Mouse (Mus musculus): ENCODE results near the gene Fyb. TPM values are rescaled to one million over a fixed set of nuclear protein-coding genes. Genes with fewer than 3 reads are reported as not detected.

Fyb gene
- polyA plus RNA-seq, 1 experiment, result 129 TPM

GRCm38 (mm10) chr15:6624365-6625182 is 101.9 kb downstream of the Fyb start:
- Histone ChIP-seq H3K36me3 (ENCODE audit: control insufficient read depth, insufficient read depth) (no peaks in the 10 kb centered on the region), H3K4me3 (no peak overlapping the region), H3ac (ENCODE audit: control insufficient read depth, insufficient read length) (no peak overlapping the region), H3K27me3 (ENCODE audit: control insufficient read depth, insufficient read depth, insufficient read length) (no peaks in the 10 kb centered on the region), H3K4me2 (ENCODE audit: low read depth) (no peak overlapping the region), H3K79me2 (ENCODE audit: control insufficient read depth, insufficient read depth) (no peaks in the 10 kb centered on the region)
- TF ChIP-seq MYOG (IDR thresholded peaks at IDR 0.05; ENCODE audit: control insufficient read depth in 1 of 3, insufficient read depth in 1 of 3, insufficient read length in 2 of 3, low read depth in 2 of 3), result no peak
- no peak for TF ChIP-seq MAX (IDR thresholded peaks at IDR 0.05; ENCODE audit: low read depth)
- TF ChIP-seq USF1 (IDR thresholded peaks at IDR 0.05; ENCODE audit: low read depth), result no peak
- TF ChIP-seq REST (IDR thresholded peaks at IDR 0.05; ENCODE audit: insufficient read depth, insufficient read length), result no peak
- TF ChIP-seq MYOD1 (IDR thresholded peaks at IDR 0.05; ENCODE audit: control insufficient read depth in 1 of 3, insufficient read length in 2 of 3, low read depth in 2 of 3), result no peak
- no peak for TF ChIP-seq POLR2AphosphoS2 (IDR thresholded peaks at IDR 0.05; ENCODE audit: insufficient read length, low read depth)
- TF ChIP-seq SRF (IDR thresholded peaks at IDR 0.05; ENCODE audit: control insufficient read depth, insufficient read length, low read depth), result no peak
- no peak for TF ChIP-seq CEBPB (IDR thresholded peaks at IDR 0.05; ENCODE audit: insufficient read depth, poor library complexity, severe bottlenecking)
- TF ChIP-seq TCF3 (IDR thresholded peaks at IDR 0.05; ENCODE audit: insufficient read length, low read depth), result no peak
- TF ChIP-seq E2F4 (IDR thresholded peaks at IDR 0.05; ENCODE audit: insufficient read depth), result no peak

GRCm38 (mm10) chr15:6625607-6626033 is 103.0 kb downstream of the Fyb start:
- Histone ChIP-seq H3K4me2 (ENCODE audit: low read depth) (peak overlapping the region; percentile 70), H3K27me3 (ENCODE audit: control insufficient read depth, insufficient read depth, insufficient read length) (no peaks in the 10 kb centered on the region), H3K79me2 (ENCODE audit: control insufficient read depth, insufficient read depth) (no peaks in the 10 kb centered on the region), H3K4me3 (no peak overlapping the region), H3ac (ENCODE audit: control insufficient read depth, insufficient read length) (no peak overlapping the region), H3K36me3 (ENCODE audit: control insufficient read depth, insufficient read depth) (no peaks in the 10 kb centered on the region)
- TF ChIP-seq USF1 (IDR thresholded peaks at IDR 0.05; ENCODE audit: low read depth) (no peak), CEBPB (IDR thresholded peaks at IDR 0.05; ENCODE audit: insufficient read depth, poor library complexity, severe bottlenecking) (no peak), MAX (IDR thresholded peaks at IDR 0.05; ENCODE audit: low read depth) (no peak), E2F4 (IDR thresholded peaks at IDR 0.05; ENCODE audit: insufficient read depth) (no peak), POLR2AphosphoS2 (IDR thresholded peaks at IDR 0.05; ENCODE audit: insufficient read length, low read depth) (no peak), SRF (IDR thresholded peaks at IDR 0.05; ENCODE audit: control insufficient read depth, insufficient read length, low read depth) (no peak), MYOG (IDR thresholded peaks at IDR 0.05; ENCODE audit: control insufficient read depth in 1 of 3, insufficient read depth in 1 of 3, insufficient read length in 2 of 3, low read depth in 2 of 3) (no peak), TCF3 (IDR thresholded peaks at IDR 0.05; ENCODE audit: insufficient read length, low read depth) (no peak), TCF12 (IDR thresholded peaks at IDR 0.05; ENCODE audit: insufficient read depth, poor library complexity, severe bottlenecking) (no peak), REST (IDR thresholded peaks at IDR 0.05; ENCODE audit: insufficient read depth, insufficient read length) (no peak), MYOD1 (IDR thresholded peaks at IDR 0.05; ENCODE audit: control insufficient read depth in 1 of 3, insufficient read length in 2 of 3, low read depth in 2 of 3) (no peak), POLR2A (IDR thresholded peaks at IDR 0.05; ENCODE audit: insufficient read length, low read depth) (no peak)

- Histone ChIP-seq H3K36me3 (ENCODE audit: control insufficient read depth, insufficient read depth) (no peaks in the 10 kb centered on the region), H3K4me2 (ENCODE audit: low read depth) (peak overlapping the region; percentile 70), H3K4me3 (no peak overlapping the region), H3K27me3 (ENCODE audit: control insufficient read depth, insufficient read depth, insufficient read length) (no peaks in the 10 kb centered on the region), H3K79me2 (ENCODE audit: control insufficient read depth, insufficient read depth) (no peaks in the 10 kb centered on the region), H3ac (ENCODE audit: control insufficient read depth, insufficient read length) (no peak overlapping the region)
- TF ChIP-seq TCF12 (IDR thresholded peaks at IDR 0.05; ENCODE audit: insufficient read depth, poor library complexity, severe bottlenecking), result no peak
- TF ChIP-seq POLR2AphosphoS2 (IDR thresholded peaks at IDR 0.05; ENCODE audit: insufficient read length, low read depth), result no peak
- TF ChIP-seq MAX (IDR thresholded peaks at IDR 0.05; ENCODE audit: low read depth), result no peak
- no peak for TF ChIP-seq CEBPB (IDR thresholded peaks at IDR 0.05; ENCODE audit: insufficient read depth, poor library complexity, severe bottlenecking)
- TF ChIP-seq MYOG (IDR thresholded peaks at IDR 0.05; ENCODE audit: control insufficient read depth in 1 of 3, insufficient read depth in 1 of 3, insufficient read length in 2 of 3, low read depth in 2 of 3), result no peak
- no peak for TF ChIP-seq MYOD1 (IDR thresholded peaks at IDR 0.05; ENCODE audit: control insufficient read depth in 1 of 3, insufficient read length in 2 of 3, low read depth in 2 of 3)
- no peak for TF ChIP-seq TCF3 (IDR thresholded peaks at IDR 0.05; ENCODE audit: insufficient read length, low read depth)
- no peak for TF ChIP-seq SRF (IDR thresholded peaks at IDR 0.05; ENCODE audit: control insufficient read depth, insufficient read length, low read depth)
- no peak for TF ChIP-seq POLR2A (IDR thresholded peaks at IDR 0.05; ENCODE audit: insufficient read length, low read depth)
- no peak for TF ChIP-seq E2F4 (IDR thresholded peaks at IDR 0.05; ENCODE audit: insufficient read depth)
- no peak for TF ChIP-seq USF1 (IDR thresholded peaks at IDR 0.05; ENCODE audit: low read depth)
These were observed 103.5 kb downstream of the Fyb start for GRCm38 (mm10) chr15:6626123-6626522.

- H3K79me2 ChIP-seq (ENCODE audit: control insufficient read depth, insufficient read depth), result no peaks in the 10 kb centered on the region
- no peak for TF ChIP-seq USF1 (IDR thresholded peaks at IDR 0.05; ENCODE audit: low read depth)
- TF ChIP-seq POLR2A (IDR thresholded peaks at IDR 0.05; ENCODE audit: insufficient read length, low read depth), result no peak
- TF ChIP-seq TCF12 (IDR thresholded peaks at IDR 0.05; ENCODE audit: insufficient read depth, poor library complexity, severe bottlenecking), result no peak
- TF ChIP-seq CEBPB (IDR thresholded peaks at IDR 0.05; ENCODE audit: insufficient read depth, poor library complexity, severe bottlenecking), result no peak
- TF ChIP-seq MAX (IDR thresholded peaks at IDR 0.05; ENCODE audit: low read depth), result no peak
- no peak for TF ChIP-seq POLR2AphosphoS2 (IDR thresholded peaks at IDR 0.05; ENCODE audit: insufficient read length, low read depth)
- TF ChIP-seq MYOG (IDR thresholded peaks at IDR 0.05; ENCODE audit: control insufficient read depth in 1 of 3, insufficient read depth in 1 of 3, insufficient read length in 2 of 3, low read depth in 2 of 3), result no peak
- TF ChIP-seq MYOD1 (IDR thresholded peaks at IDR 0.05; ENCODE audit: control insufficient read depth in 1 of 3, insufficient read length in 2 of 3, low read depth in 2 of 3), result no peak
- TF ChIP-seq SRF (IDR thresholded peaks at IDR 0.05; ENCODE audit: control insufficient read depth, insufficient read length, low read depth), result no peak
- no peak overlapping the region for H3K4me3 ChIP-seq
- no peak overlapping the region for H3K4me2 ChIP-seq (ENCODE audit: low read depth)
- H3K36me3 ChIP-seq (ENCODE audit: control insufficient read depth, insufficient read depth), result no peaks in the 10 kb centered on the region
- no peaks in the 10 kb centered on the region for H3K27me3 ChIP-seq (ENCODE audit: control insufficient read depth, insufficient read depth, insufficient read length)
- no peak overlapping the region for H3ac ChIP-seq (ENCODE audit: control insufficient read depth, insufficient read length)
These were observed 105.9 kb downstream of the Fyb start for GRCm38 (mm10) chr15:6628431-6629077.

Data from myocyte (in vitro differentiated cells).